Mouse (Mus musculus) layer of hippocampus, adult 6 months (tissue): ENCODE measurements around the gene Mfsd13b. TPM values are rescaled to one million over a fixed set of nuclear protein-coding genes. Genes with fewer than 3 reads are reported as not detected.

Experiments
- long read RNA-seq, 2 experiments: library from polyadenylated mRNA; unstranded; transcript quantifications; one replicate each; pipeline ENCODE4 v2.0.0; 2019 to 2020
- polyA plus RNA-seq: library from polyadenylated mRNA; unstranded; fragments of <200 nt; fragmentation: Nextera tagmentation; gene quantifications from 2 replicates; pipeline ENCODE4 v1.2.3, GENCODE M21; 2021

Mfsd13b gene
- polyA plus RNA-seq: 1.8 and 3.3 TPM in 2 replicates
- long read RNA-seq, experiment 1, partial matches to known transcripts: 0 of 2 reads
- long read RNA-seq, experiment 1, other reads (novel, unspliced or antisense): 2 of 2 reads
- long read RNA-seq, experiment 2, partial matches to known transcripts: 0 of 3 reads
- long read RNA-seq, experiment 2, other reads (novel, unspliced or antisense): 3 of 3 reads

GRCm38 (mm10) chr7:120982200-120982841 is at the start of gene Mfsd13b, which contains the start of gene Cdr2:
Mfsd13b (plus strand) TSS chr7:120982509.
Cdr2 (minus strand) TSS chr7:120982312.

DNA sequence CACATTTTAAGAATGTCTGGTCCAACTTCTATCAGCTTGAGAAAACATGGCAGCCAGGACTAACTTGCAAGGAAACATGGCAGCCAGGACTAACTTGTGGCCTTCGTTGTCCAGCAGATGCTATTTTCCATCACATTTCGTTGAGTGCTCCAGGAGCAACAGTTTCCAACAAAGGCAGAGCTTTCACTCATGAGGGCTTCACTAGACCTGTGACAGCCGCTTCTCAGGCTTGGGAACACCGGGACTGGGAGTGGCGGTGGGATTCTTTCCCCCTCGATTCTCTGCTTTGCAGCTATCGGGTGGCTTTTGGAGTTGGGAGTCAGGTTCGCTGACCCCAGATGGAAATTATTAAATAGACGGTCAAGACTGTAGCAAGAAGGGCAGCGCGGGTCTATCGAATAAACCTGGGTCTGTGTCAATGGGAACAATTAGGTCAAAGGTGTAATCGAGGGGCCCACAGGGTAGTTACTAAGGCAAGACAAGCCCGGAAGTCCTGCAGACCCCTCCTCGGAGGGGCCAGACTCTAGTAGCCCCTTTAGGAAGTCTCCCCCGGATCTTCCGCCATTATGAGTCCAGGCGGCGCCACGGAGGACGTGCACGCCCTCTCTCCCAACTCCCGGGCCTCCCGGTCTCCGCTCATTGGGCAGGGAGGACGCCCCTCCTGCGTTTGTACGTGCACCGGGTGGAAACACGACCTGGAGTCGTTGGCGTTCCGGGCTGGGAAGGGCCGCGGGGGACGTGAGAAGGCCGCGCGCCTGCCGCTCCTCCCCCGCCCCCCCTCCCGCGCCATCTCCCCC is 51.7 kb downstream of the Mfsd13b start, which contains the start of gene Mettl9:
TSS of gene Mettl9 (plus strand) at position 590 of the 797 bp plus-strand sequence.

Other genes starting within 250 kb of the Mfsd13b start
- gene Vwa3a, start 243.2 kb upstream of the Mfsd13b start, polyA plus RNA-seq: 3.2 and 3.6 TPM in 2 replicates
- not detected in 2 replicates for gene Gm5737, start 170.1 kb upstream of the Mfsd13b start, polyA plus RNA-seq
- 6.8 and 7.3 TPM in 2 replicates for gene Eef2k, start 139.7 kb upstream of the Mfsd13b start, polyA plus RNA-seq
- gene Polr3e, start 64.8 kb upstream of the Mfsd13b start, polyA plus RNA-seq: 12.0 and 12.6 TPM in 2 replicates
- gene Cdr2, start 197 bp upstream of the Mfsd13b start, polyA plus RNA-seq: 0.72 and 1.8 TPM in 2 replicates
- 77.7 and 80.9 TPM in 2 replicates for gene Mettl9, start 51.9 kb downstream of the Mfsd13b start, polyA plus RNA-seq
- gene Igsf6, start 92.1 kb downstream of the Mfsd13b start, polyA plus RNA-seq: 0.52 and 0.68 TPM in 2 replicates
- gene Otoa, start 99.1 kb downstream of the Mfsd13b start, polyA plus RNA-seq: 0.05 and 0.06 TPM in 2 replicates